Mouse (Mus musculus) C2C12 (cell line): ENCODE measurements around the gene Ephb3. TPM values are rescaled to one million over a fixed set of nuclear protein-coding genes. Genes with fewer than 3 reads are reported as not detected.
A peak's percentile ranks its signal among the peaks of the same experiment; 100 is the strongest.

ENCODE experiments used
- H3K27me3 ChIP-seq: one replicate; pipeline ENCODE4 v1.6.1; 2011; ENCODE audit not compliant: control insufficient read depth, insufficient read depth, insufficient read length
- H3K36me3 ChIP-seq: one replicate; pipeline ENCODE4 v1.6.1; 2011; ENCODE audit not compliant: control insufficient read depth, insufficient read depth
- H3K4me3 ChIP-seq: one replicate; pipeline ENCODE4 v1.5.1; 2011; ENCODE audit warnings: mild to moderate bottlenecking, control low read depth; ENCODE audit not compliant: poor library complexity, insufficient read depth, severe bottlenecking
- H3K79me2 ChIP-seq: one replicate; pipeline ENCODE4 v1.6.1; 2011; ENCODE audit not compliant: control insufficient read depth, insufficient read depth
- H3K79me3 ChIP-seq: one replicate; pipeline ENCODE4 v1.6.1; 2011; ENCODE audit warnings: low read depth, control low read depth
- H3ac ChIP-seq: one replicate; pipeline ENCODE3; 2011; ENCODE audit warnings: low read depth; ENCODE audit not compliant: control insufficient read depth, insufficient read length
- CEBPB ChIP-seq: IDR thresholded peaks from one replicate; pipeline ENCODE4 v1.6.1; 2011; ENCODE audit warnings: low read depth, mild to moderate bottlenecking, control low read depth, moderate library complexity
- CTCF ChIP-seq: IDR thresholded peaks from one replicate; pipeline ENCODE4 v1.5.1; 2011; ENCODE audit not compliant: control insufficient read depth, insufficient read depth, insufficient read length
- FOSL1 ChIP-seq: IDR thresholded peaks from one replicate; pipeline ENCODE4 v1.8.0; 2011; ENCODE audit warnings: mild to moderate bottlenecking, low read length; ENCODE audit not compliant: poor library complexity, insufficient read depth, severe bottlenecking
- MAX ChIP-seq: IDR thresholded peaks from one replicate; pipeline ENCODE4 v1.6.1; 2011; ENCODE audit warnings: mild to moderate bottlenecking, control low read depth
- MYOD1 ChIP-seq: IDR thresholded peaks from one replicate; pipeline ENCODE4 v1.6.1; 2011; ENCODE audit warnings: low read depth; ENCODE audit not compliant: control insufficient read depth, insufficient read length
- MYOG ChIP-seq: IDR thresholded peaks from one replicate; pipeline ENCODE4 v1.6.1; 2011; ENCODE audit not compliant: control insufficient read depth, insufficient read length; ENCODE audit errors: extremely low read depth
- USF1 ChIP-seq: IDR thresholded peaks from one replicate; pipeline ENCODE4 v1.6.1; 2011; ENCODE audit warnings: low read depth, mild to moderate bottlenecking, control low read depth, moderate library complexity
- polyA plus RNA-seq: library from polyadenylated mRNA; unstranded; fragments of >200 nt; fragmentation: generic; extraction: Trizol; gene quantifications from one replicate; pipeline ENCODE4 v1.2.1, GENCODE M21; 2012; ENCODE audit warnings: missing spikeins

The Ephb3 gene
- polyA plus RNA-seq, 1 experiment = 5.0 TPM

- no peaks in the 10 kb centered on the region for H3K79me3 ChIP-seq
- H3K36me3 ChIP-seq = no peaks in the 10 kb centered on the region
- H3ac ChIP-seq = no peak overlapping the region
- H3K27me3 ChIP-seq = no peaks in the 10 kb centered on the region
- H3K79me2 ChIP-seq = no peaks in the 10 kb centered on the region
- TF ChIP-seq CTCF = no peak
- TF ChIP-seq MYOD1 = no peak
- TF ChIP-seq FOSL1 = no peak
- TF ChIP-seq MYOG = no peak
- TF ChIP-seq MAX = no peak
- no peak for TF ChIP-seq CEBPB
- no peak for TF ChIP-seq USF1
- H3K4me3 ChIP-seq = no peak overlapping the region
Observed at GRCm38 (mm10) chr16:21247871-21248712, 43.5 kb downstream of the Ephb3 start.

GRCm38 (mm10) chr16:21248713-21249531 lies 44.4 kb downstream of the Ephb3 start:
- Histone ChIP-seq H3K79me2 (no peaks in the 10 kb centered on the region), H3K36me3 (no peaks in the 10 kb centered on the region), H3K27me3 (no peaks in the 10 kb centered on the region), H3ac (no peak overlapping the region), H3K4me3 (no peak overlapping the region), H3K79me3 (no peaks in the 10 kb centered on the region)
- TF ChIP-seq USF1 = no peak
- no peak for TF ChIP-seq CTCF
- no peak for TF ChIP-seq MYOD1
- TF ChIP-seq MAX = no peak
- no peak for TF ChIP-seq MYOG
- no peak for TF ChIP-seq FOSL1
- no peak for TF ChIP-seq CEBPB

GRCm38 (mm10) chr16:21252401-21252955 lies 47.9 kb downstream of the Ephb3 start:
- Histone ChIP-seq H3K79me3 (no peaks in the 10 kb centered on the region), H3K4me3 (no peak overlapping the region), H3ac (no peak overlapping the region), H3K36me3 (no peaks in the 10 kb centered on the region), H3K27me3 (no peaks in the 10 kb centered on the region), H3K79me2 (no peaks in the 10 kb centered on the region)
- TF ChIP-seq CTCF (no peak), MYOD1 (no peak), MYOG (no peak), CEBPB (no peak), MAX (no peak), FOSL1 (no peak), USF1 (no peak)

- H3K79me3 ChIP-seq = no peaks in the 10 kb centered on the region
- H3K4me3 ChIP-seq = no peak overlapping the region
- TF ChIP-seq USF1 = peak; percentile 78
- no peak for TF ChIP-seq FOSL1
- no peak overlapping the region for H3ac ChIP-seq
- H3K27me3 ChIP-seq = no peaks in the 10 kb centered on the region
- no peaks in the 10 kb centered on the region for H3K36me3 ChIP-seq
- no peaks in the 10 kb centered on the region for H3K79me2 ChIP-seq
Observed at GRCm38 (mm10) chr16:21255574-21256304, 51.2 kb downstream of the Ephb3 start.

GRCm38 (mm10) chr16:21256514-21257305 lies 52.2 kb downstream of the Ephb3 start:
- Histone ChIP-seq H3ac (no peak overlapping the region), H3K79me3 (no peaks in the 10 kb centered on the region), H3K79me2 (no peaks in the 10 kb centered on the region), H3K36me3 (no peaks in the 10 kb centered on the region), H3K27me3 (no peaks in the 10 kb centered on the region), H3K4me3 (no peak overlapping the region)
- no peak for TF ChIP-seq MYOG
- TF ChIP-seq MAX = no peak
- no peak for TF ChIP-seq CEBPB
- TF ChIP-seq CTCF = no peak
- TF ChIP-seq MYOD1 = no peak
- no peak for TF ChIP-seq USF1
- no peak for TF ChIP-seq FOSL1
